Mouse (Mus musculus): ENCODE results near the gene Gm2115.

The Gm2115 gene

DNA sequence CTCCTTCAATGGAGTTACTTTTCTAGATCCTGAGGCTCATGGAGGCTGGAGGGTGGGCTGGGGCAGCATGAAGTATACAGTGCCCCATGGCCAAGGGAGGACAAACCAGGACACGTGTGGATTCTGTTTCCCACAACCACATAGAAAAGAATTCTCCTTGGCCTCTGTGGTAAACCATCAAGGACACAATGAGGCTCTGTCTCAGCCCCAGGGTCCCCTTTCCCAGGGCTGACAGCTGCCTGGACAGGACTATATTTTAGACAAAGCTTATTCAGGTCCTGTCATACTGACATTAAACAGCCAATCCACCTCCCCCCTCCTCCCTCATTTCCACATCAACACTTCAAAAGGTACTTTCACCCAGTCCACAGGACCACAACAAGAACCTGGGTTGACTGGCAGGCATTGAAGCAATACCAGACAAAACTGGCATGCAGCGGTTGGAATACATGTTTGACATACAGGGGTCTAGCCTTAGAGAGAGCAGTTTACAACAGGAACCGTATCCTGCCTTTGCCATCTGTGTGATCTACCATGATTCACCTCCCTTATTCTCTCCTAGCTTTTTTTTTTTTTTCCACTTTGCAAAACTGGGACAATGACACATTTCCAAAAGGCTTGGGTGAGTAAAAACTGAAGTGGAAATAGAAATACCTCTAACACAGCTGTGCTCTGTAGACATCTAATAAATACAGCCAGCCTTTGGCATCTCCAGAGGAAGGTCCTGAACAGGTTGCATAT, 57.8 kb downstream of the Gm2115 start:
- no peak for DNase-seq (ENCODE audit: low read depth, low spot score)

DNA sequence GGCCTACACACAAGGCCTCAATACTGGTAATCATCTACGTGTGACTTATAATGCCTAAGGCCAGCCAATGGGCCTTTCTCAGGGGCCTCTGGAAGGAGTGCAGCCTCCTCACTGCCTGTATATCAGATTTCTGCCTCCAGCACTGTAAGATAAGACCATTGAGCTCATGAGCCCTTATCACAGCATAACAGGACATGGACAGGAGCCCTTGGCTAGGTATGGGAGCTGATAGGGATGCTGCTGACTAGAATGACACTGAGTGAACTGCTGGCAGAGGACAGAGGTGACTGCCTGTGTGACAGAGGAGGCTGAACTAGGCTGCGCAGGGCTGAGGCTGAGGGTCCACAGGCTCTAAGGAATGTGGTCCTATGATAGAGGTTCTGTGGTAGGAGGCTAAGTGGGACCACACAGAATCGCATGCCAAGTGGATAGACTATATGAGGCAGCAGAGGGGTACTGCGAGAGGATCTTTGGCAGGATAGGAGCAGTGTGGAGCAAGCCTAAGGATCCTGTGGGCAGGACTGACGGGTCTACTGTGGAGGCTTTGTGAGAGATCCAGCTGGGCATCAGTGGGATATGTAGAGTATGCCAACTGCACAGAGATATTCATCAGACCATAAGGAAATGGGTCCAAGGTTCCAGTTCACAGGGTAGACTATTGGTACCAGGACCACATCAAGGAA, 58.5 kb downstream of the Gm2115 start:
- no peak for DNase-seq (ENCODE audit: low read depth, low spot score)

DNA sequence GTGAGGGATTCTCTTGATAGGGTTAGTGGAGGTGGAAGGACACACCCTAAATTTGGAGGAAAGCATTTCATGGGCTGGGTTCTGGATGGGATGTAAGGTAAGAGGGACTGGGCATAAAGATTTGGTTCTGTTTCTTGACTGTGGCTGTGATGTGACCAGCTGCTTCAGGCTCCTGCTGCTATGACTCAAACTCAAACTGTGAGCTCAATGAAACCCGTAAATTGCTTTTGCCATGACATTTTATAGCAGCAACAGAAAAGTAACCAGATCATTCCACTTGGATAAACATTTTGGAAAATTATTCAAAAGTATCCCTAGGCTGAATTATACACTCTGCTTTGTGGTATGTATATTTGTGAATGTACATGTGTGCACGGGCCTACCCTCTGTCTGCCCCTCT, 61.9 kb downstream of the Gm2115 start:
- DNase-seq (ENCODE audit: low read depth, low spot score): no peak

DNA sequence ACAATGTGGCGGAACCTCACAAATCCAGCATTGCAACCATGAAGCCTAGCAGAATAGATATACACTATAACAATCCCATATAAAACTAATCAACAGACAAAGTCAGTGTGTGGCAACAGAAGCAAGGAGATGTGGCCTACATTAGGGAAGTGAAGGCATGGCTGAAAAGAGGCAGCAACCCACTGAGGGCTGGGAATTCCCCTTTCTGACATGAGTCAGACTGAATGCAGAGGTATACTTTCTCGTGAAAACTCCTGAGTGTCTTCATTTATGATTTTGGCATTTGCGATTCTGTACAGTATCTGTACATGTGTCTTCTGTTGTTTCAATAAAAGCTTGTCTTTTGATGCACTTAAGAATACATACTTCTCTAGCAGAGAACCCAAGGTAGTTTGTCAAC, 62.6 kb downstream of the Gm2115 start:
- no peak for DNase-seq (ENCODE audit: low read depth, low spot score)

DNA sequence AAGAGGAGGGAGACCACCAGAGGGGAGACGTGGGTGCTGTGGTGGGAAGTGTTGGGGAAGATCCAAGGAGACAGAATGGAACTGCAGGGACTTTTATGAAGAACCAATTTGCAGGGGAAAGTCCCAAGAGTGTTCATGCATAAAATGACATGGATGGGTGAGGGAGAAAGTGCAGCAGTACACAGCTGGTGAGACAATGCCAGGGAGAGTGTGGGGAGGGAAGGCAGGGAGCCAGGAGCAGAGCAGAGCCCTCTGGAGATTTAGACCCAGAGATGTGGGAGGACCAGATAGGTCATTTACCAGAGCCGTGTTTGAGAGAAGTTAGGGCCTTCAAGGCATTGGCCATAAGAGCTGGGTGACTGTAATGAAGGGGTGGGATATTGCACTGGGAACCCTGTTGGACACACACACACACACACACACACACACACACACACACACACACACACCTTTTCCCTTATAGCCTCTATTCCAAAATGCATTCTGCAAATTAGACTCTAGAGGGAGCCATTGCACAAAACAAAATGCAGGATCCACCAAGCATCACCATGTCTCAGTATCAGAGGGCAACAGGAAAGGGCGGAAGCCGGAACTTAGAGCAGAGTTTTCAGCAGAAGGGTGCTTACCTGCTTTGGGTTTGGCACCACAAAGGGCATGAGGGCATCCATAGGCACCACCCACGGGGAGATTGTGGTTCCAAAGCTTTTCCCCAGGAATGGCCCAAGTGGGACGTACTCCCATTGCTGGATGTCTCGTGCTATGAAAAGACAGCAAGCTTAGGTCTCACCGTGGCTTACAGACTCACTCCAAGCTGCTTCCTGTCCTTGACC, 65.5 kb downstream of the Gm2115 start:
- peak; percentile 65 for DNase-seq (ENCODE audit: low read depth, low spot score)

DNA sequence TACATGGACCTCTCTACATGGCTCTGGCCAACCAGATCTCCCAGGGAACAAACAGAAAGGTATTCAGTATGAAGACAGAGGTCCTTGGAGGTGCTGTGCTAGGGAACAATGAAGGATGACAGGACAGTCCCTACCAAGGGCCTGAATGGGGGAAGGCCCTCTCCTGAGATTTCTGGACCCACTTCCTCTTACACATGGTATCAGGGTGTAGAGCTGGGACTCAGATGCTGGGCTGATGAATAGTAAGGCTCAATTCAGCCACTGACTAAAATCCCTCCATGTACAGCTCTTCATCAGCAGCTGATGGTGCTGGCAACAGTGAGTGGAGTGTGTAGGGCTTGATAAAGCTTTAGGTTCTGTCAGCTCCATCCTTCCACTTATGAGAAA, 66.2 kb downstream of the Gm2115 start:
- no peak for DNase-seq (ENCODE audit: low read depth, low spot score)

DNA sequence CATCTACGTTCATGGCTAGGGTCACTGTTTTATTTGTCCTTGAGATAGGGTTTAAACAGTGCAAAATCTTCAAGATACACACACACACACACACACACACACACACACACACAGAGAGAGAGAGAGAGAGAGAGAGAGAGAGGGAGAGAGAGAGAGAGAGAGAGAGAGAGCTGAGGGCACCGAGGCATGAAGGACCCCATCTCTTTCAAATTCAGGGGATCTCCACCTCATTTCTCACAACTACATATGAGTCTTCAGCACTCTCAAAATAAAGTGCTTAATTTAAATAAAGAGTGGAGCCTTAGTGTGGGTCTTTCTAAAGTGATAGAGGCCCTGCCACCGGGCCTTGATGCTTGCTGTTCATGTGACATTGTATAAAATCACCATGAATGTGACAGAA, 67.2 kb downstream of the Gm2115 start:
- DNase-seq (ENCODE audit: low read depth, low spot score): no peak

DNA sequence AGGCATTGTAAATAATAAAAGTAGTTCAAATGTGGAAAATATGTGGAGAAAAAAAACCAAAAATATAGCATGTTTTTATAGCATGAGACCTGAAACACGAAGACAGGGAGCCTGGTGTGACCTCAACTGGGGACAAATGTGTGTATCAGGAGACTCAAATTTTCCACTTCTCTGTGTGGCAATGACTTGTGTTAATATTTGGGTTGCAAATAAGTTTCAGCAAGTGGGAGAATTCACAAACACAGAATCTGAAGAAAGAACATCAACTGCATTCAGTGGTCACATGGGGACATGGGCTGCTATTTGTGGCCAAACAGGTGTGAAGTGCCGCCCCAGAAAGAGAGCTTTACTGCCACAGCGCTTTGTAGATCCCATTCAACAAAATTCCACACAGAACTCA, 67.9 kb downstream of the Gm2115 start:
- DNase-seq (ENCODE audit: low read depth, low spot score): no peak

DNA sequence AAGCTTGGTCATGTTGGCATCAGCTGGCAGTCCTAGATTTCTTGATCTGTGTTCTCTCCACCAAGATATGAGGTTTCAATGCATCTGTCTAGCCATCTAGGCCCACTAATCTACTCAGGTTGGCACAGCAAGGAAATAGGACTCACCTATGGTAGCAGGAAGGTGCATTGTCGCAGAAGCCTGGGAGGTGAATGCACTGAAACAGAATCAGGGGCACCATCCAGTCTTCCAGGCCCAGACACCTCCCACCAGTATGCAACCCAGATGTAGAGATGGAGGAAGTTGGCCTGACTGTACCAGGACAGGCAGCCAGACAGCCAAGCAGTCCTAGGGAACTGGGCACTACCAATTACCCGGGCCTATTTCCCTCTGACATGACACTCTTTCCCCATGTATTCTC, 71.9 kb downstream of the Gm2115 start:
- DNase-seq (ENCODE audit: low read depth, low spot score): no peak

DNA sequence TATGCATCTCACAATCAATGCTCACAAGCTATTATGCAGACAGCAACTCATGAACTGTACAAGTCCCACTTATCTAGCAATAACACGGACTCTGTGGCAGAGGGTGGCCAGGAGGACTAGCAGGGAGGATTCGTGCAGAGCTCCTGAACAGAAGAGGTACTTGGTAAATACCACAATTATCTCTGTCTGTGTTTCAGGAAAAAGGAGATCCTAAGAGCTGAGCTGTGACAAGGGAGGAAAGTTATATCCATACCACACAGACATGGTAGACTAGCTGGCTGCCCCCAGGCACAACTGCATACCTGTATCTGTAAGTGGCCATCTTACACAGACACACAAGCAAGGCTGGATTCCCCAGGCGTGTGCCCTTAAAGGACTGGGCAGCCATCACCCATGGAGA, 72.6 kb downstream of the Gm2115 start:
- DNase-seq (ENCODE audit: low read depth, low spot score): no peak

DNA sequence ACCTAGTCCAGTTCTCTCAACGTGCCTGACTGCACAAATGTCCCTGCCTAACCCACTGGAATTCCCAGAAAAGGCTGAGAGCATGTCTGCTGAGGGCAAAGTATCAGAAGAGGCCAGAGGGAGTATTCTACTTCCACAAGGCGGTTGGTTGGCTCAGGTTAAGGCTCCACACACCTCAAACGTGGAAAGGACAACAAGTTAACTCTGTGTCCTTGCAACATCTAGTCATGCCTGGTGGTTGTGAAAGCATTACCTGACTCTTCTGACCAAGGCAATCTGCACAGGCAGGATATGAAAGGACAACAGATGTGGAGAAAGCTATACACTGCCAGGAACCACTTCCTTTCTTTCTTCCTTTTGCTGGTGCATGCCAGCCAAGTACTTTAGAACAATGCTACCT, 75.7 kb downstream of the Gm2115 start:
- no peak for DNase-seq (ENCODE audit: low read depth, low spot score)

DNA sequence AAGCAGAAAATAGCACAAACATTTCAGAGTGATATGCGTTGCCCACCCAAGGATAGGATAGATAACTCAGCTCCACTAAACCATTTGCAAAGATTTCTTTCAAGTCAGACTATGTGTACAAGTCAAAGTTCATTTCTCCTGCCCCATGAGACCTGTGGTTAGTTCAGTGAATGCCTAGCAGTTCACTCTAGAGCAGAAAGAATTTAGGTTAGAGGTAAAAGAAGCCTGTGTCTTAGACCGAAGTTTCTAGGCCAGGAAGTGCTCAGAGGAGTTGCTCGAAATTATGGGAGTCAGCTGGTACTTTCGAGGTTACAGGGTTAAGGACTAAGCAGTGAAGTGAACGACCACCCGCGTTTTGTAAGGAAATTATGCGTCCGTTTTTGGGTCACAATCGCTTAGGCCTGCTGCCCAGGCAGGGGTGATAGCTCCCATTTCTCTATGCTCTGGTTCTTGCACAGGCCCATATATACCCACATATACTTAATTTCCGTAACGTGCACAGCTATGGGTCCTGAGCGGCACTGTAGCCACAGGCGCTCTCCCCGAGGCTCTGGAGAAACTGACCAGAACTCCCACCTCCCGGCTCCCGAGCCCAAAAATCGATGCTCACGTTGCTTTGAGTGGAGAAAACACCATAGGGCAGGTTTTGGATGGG, 76.4 kb downstream of the Gm2115 start:
- no peak for DNase-seq (ENCODE audit: low read depth, low spot score)

DNA sequence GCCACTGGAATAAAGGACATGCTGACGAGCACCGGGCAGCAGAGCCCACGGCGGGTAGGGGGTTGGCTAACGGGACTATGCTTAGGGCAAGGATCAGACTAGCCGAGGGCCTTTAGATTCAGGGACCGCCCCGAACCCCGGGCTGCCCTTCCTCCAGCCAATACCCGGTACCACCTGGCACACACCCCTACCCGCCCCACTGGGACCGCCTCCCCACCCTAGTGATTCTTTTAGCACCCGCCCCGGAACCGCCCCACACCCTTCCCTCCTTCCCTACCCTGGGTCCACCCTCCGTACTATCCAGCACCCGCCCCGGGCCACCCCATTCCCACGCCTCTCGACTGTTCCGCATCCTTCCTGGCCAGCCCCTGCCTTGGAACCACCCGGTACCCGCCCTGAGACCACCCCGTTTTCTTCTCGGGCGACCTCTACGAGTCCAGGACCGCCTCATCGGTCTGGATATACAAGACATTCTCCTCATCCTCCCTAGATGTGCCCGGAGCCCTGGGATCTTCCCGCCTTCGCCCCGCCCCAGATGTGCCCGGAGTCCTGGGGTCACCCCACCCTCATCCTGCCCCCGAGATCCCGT, 77.0 kb downstream of the Gm2115 start:
- DNase-seq (ENCODE audit: low read depth, low spot score): peak; percentile 93

DNA sequence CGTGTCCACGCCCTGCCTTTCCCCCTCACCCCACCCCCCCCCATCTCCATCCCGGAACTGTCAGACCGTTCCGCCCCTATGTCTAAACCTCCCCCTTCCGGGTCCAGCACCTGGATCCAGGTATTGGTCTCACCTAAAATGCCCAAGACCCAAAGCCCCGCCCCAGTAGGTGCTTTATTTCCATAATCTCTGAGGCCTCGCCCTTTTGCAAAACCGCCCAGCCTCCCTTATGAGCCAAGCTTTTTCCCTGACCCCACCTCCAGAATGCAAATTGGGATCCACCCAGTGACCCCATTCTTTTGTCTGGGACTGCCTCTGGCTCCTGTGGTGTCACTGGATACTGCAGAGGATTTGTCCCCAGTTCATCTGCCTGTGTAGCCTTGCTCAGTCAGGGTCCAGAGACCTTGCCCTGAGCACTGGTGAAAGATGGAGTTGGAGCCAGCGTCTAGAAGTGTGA, 77.6 kb downstream of the Gm2115 start, which contains the start of gene Fah:
Fah (minus strand) TSS at position 430 of the 457 bp plus-strand sequence.
- DNase-seq (ENCODE audit: low read depth, low spot score): peak; percentile 98

DNA sequence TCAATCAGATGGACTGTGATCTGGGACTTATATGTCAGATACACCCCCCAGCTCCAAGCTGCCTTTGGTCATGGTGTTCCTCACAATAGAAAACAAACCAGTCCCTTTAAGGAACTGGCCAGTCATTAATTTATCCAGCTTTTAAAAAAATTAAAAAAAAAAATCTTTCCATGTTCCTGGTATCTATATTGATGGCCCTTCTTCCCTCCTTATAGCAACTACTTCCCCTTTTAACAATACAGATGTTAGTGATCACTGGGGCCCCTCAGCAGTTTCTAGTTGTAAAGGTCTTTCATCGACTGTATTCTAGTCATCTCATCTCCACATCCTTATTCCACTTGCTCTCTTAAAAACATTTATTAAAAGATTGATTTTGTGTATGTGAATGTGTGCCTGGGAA, 82.9 kb downstream of the Gm2115 start:
- no peak for DNase-seq (ENCODE audit: low read depth, low spot score)

DNA sequence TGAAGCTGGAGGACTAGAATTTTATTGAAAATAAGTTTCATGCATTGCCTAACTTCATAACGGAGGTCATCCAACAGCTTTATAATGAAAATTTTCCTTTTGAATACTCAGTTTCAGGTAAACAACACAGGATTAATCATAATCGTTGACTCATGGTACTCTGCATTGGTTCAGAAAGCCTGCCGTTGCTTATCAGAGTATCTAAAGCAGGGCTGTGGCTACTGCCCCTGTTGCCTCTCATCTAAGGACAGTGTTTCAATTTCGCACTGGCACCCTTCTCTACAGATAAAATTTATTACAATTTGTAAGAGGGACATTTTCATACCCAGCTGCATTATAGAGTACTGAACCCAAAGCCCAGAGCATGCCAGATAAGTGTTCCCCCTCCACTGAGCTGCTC, 83.7 kb downstream of the Gm2115 start:
- DNase-seq (ENCODE audit: low read depth, low spot score): no peak

DNA sequence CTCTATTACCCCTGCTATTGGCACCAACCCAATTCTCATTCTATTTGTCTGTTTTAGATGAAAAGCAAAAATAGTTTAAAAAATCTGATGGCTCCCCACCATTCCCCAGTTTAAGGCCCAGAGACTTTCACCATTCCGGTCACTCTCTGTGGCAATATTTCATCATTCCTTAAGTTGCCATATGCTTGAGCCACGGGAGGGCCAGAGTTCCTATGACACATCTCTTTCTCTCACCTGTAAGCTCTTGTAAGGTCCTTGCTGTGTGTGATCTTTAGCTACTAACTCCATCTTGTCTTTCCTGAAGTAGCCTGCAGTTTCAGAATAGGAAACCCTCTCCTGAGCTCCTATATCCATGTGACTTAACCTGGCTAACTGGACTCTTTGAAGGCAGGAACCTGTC, 90.2 kb downstream of the Gm2115 start:
- DNase-seq (ENCODE audit: low read depth, low spot score): no peak

DNA sequence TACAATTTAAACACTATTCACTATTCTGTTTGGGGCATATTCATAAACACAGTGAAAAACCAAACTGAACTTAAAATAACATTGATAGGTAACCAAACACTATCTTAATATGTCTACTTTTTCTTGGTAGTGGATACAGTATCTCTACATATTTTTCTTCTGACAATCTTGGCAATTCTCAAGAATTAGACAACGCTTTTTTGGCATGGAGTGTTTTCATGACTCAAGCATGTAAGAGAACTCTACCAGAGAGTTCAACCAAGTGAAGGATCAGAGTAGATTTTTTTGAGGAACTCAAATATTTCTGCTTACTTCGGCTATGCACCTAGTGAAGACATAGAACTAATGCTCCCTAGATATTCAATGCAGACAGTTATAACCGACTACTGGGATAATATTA, 92.2 kb downstream of the Gm2115 start:
- DNase-seq (ENCODE audit: low read depth, low spot score): no peak

DNA sequence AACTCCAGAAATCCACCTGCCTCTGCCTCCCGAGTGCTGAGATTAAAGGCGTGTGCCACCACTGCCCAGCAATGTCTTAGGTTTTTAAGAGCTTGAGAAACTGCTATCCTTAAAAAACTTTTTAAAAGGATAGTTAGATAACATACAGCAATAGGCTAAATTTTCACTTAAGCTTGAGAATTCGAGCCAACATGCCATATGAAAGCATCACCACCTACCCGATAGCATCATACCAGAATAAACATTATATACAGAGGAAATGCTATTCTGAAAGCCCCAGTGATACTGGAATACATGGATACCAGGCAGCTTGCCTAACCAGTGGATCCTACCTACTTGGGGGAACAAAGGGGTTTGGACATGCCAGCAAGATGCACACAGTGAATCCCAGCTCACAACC, 95.0 kb downstream of the Gm2115 start:
- DNase-seq (ENCODE audit: low read depth, low spot score): no peak

DNA sequence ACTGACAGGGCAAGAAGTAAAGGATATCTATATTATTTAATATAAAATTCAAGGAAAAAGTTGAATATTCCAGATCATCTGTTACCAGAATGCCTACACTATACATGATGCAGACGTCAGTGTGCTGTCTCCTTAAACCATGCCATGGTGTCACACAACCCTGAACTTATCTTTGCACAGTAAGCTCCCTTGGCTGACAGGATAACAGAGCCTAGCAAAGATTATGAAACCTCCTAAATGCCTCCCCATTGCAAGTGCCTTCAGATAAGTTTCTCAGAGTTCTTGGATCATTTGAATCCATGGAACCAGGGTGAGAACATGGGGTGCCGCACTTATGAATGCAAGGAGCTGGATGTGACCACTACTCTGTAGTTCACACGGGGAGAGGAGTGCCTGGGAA, 103.1 kb downstream of the Gm2115 start:
- no peak for DNase-seq (ENCODE audit: low read depth, low spot score)
